Mouse (Mus musculus) cerebellum, postnatal 4 days (tissue): ENCODE results near the gene Rsph10b.
"Not testable (repeated sequence)": the region's sequence is repeated elsewhere in the genome, so short reads cannot be mapped to it uniquely, and the experiment has no call there.

Experiments
- DNase-seq, 2 experiments: peaks; one replicate each; pipeline ENCODE4 v3.0.0; 2022; ENCODE audit warnings: low spot score in 2 of 2, mixed read lengths in 1 of 2

Gene Rsph10b

DNA sequence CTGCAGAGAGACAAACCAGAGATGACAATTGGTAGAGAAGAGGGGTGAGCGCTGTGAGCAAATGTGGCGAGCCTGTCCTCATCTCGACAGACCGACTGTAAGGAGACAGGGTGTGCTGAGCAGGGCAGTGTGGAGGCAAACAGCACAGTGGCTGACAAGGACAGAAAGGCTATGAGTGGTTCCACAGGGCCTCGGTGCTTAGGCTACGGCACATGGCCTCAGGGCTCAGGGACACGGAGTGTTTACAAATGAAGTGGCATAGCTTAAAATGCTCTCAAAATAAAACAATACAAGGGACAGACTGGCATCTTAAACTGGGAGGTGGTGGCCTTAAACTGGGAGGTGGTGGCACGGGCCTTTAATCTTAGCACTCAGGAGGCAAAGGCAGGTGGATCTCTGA lies 60.4 kb downstream of the Rsph10b start:
- DNase-seq: no peak

GRCm38 (mm10) chr5:143993849-143994248 lies 61.0 kb downstream of the Rsph10b start:
- DNase-seq: no peak

- DNase-seq: no peak
Observed at GRCm38 (mm10) chr5:143994632-143995365, 62.0 kb downstream of the Rsph10b start.

DNA sequence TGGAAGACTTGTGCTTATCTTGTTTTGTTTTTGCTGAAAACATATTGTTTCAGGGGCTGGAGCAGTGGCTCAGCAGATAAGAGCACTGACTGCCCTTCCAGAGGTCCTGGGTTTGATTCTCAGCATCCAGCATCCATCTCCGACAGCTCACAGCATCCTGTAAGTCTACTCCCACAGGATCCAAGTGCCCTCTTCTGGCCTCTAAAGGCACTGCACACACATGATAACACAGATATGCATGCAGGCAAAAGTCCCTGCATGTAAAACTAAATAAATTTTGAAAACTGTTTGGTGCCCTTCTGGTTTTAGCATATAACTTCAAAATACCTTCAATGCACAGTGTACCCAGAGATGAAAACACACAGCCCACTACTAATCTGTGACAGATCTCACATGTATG lies 66.6 kb downstream of the Rsph10b start:
- DNase-seq: no peak

DNA sequence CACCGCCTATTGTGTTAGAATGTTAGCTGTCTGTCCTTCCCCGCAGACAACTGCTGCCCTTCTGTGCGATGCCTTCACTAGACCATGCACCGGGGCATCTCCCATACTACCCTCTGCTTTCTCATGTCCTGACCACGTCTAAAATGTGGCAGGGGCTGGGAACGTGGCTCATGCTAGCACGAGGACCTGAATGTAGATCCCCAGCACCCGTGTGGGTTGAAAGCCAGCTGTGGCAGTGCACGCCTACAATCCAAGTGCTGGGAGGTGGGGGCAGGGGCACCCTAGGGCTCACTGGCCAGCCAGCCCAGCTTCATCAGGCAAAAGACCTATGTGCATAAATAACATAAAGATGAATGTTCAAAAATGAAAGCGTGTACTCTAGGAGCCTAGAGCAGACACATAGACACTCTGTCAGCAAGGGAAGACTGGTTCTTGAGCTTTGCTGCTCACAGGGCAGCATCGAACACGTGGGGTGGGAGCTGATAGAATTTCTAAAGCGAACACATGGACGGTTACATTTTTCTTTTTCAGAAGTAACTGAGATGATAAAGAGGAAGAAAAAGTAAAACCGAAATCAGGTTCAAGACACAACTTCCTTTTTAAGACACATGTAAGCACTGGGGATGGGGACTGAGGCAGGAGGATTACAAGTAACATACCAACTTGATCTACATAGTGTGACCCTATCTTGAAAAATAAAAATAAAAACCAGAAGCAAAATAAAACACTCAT lies 69.8 kb downstream of the Rsph10b start:
- no peak for DNase-seq

GRCm38 (mm10) chr5:144013366-144014134 lies 80.7 kb downstream of the Rsph10b start:
- DNase-seq: not testable (repeated sequence)

- peak; percentile 39 to 72 for DNase-seq
Observed at GRCm38 (mm10) chr5:144014551-144015311, 81.9 kb downstream of the Rsph10b start, which contains the start of gene Ccz1. Gene Ccz1 (minus strand): TSS chr5:144014877.

GRCm38 (mm10) chr5:144015312-144015650 lies 82.4 kb downstream of the Rsph10b start:
- DNase-seq: no peak

DNA sequence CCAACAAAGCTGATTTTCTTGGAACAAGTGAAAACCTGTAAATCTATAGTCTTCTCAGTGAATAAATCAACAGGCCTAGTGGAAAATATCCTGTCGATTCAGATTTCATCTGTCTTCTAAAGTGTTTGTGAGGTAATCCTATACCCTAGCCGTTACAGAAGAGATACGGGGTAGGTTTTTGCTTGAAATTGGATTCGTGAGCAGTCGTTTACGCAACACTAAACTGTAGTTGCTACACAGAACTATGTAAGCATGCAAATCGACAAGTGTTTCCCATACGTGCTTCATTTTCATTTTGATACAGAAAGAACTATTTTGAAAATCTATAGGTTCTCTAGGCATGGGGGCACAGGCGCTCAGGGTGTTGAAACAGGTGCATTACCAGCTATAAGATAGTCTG lies 83.0 kb downstream of the Rsph10b start:
- no peak for DNase-seq

- no peak for DNase-seq
Observed at GRCm38 (mm10) chr5:144026620-144027263, 93.9 kb downstream of the Rsph10b start, which contains the start of gene Ocm. Gene Ocm (minus strand): TSS chr5:144026670.

- DNase-seq: no peak
Observed at GRCm38 (mm10) chr5:144032491-144032890, 99.7 kb downstream of the Rsph10b start.

- DNase-seq: no peak
Observed at GRCm38 (mm10) chr5:144034567-144034966, 101.7 kb downstream of the Rsph10b start.
